Comparison of ENCODE assay signal across 15 mouse cellular contexts in the genomic region with DNA sequence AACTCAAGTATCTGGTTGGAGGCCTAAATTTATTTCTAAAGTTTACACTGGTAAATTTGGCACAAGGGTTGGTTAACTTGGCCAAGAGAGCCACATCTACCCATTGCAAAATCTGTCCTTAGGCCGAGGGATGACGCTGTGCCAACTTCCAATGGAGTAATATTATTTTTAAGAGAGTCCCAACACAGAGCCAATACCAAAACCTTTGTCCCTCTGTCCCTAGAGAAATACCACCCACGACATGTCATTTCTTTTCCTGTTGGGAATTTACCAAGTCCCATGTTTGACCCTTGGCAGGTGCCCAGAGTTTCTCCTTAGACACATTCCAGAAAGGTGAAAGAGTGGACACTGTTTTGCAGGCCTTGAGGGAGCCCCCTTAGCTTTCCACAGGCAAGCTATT. TPM values are rescaled to one million over a fixed set of nuclear protein-coding genes. Genes with fewer than 3 reads are reported as not detected.
DNase-seq lines count a peak whose midpoint lies in the region; ATAC-seq and TF ChIP-seq lines count a peak whose summit lies in the region.
"Had no signal": no experiment of that assay in that cellular context is flagged by ENCODE, and none has a peak within 500 bp of the region (broad histone marks: within the 10 kb centered on the region; RNA-seq: fewer than 3 reads in every experiment).

No protein-coding gene starts in this region.

- 0 out of 2 replicates have a peak, but pooled peaks cover 6% of the 10 kb centered on the region for H3K36me3 ChIP-seq in kidney, embryonic 15.5 days
- peaks cover 11% of the 10 kb centered on the region; the same call in 1 of the 2 replicates for H3K36me3 ChIP-seq in lung, postnatal 0 days (ENCODE audit: insufficient read depth, low read length)
- peaks cover 41% of the 10 kb centered on the region for H3K36me3 ChIP-seq in midbrain, postnatal 0 days (ENCODE audit: insufficient read depth, low read length)
- H3K36me3 ChIP-seq: embryonic facial prominence, embryonic 12.5 days; midbrain, embryonic 12.5 days had no signal

- no peak overlapping the region for H3K4me3 ChIP-seq in kidney, embryonic 15.5 days (replicated peaks)
- H3K4me3 ChIP-seq in brown adipose tissue, adult 24 weeks (ENCODE audit: insufficient read depth, low read depth, low read length) = no peak overlapping the region
- H3K4me3 ChIP-seq in lung, postnatal 0 days (ENCODE audit: low read depth, low read length) = no peak overlapping the region
- H3K4me3 ChIP-seq in midbrain, postnatal 0 days (ENCODE audit: low read depth, low read length) = no peak overlapping the region
- H3K4me3 ChIP-seq: embryonic facial prominence, embryonic 12.5 days; hindbrain, embryonic 15.5 days; midbrain, embryonic 12.5 days had no signal

- H3K4me2 ChIP-seq in kidney, embryonic 15.5 days = no peak overlapping the region
- H3K4me2 ChIP-seq in lung, postnatal 0 days (replicated peaks; ENCODE audit: low read depth, low read length) = no peak overlapping the region
- H3K4me2 ChIP-seq in midbrain, postnatal 0 days (ENCODE audit: low read depth, low read length, poor library complexity, severe bottlenecking) = no peak overlapping the region
- H3K4me2 ChIP-seq: embryonic facial prominence, embryonic 12.5 days; hindbrain, embryonic 15.5 days; lung, embryonic 14.5 days; midbrain, embryonic 12.5 days had no signal

- H3K4me1 ChIP-seq in kidney, embryonic 15.5 days = 0 out of 2 replicates have a peak, but pooled peaks cover under 1% of the 10 kb centered on the region
- peaks cover 13% of the 10 kb centered on the region for H3K4me1 ChIP-seq in brown adipose tissue, adult 24 weeks (ENCODE audit: control insufficient read depth, insufficient read depth, insufficient read length, low read length)
- H3K4me1 ChIP-seq in lung, postnatal 0 days (ENCODE audit: insufficient read depth, low read depth, low read length) = peaks cover 8% of the 10 kb centered on the region; the same call in 1 of the 2 replicates
- no peaks in the 10 kb centered on the region for H3K4me1 ChIP-seq in midbrain, postnatal 0 days (ENCODE audit: insufficient read depth, low read length)
- H3K4me1 ChIP-seq: embryonic facial prominence, embryonic 12.5 days; midbrain, embryonic 12.5 days had no signal

- H3K27ac ChIP-seq in kidney, embryonic 15.5 days = no peak overlapping the region
- H3K27ac ChIP-seq in brown adipose tissue, adult 24 weeks (replicated peaks; ENCODE audit: low read depth, low read length) = 0 out of 2 replicates have a peak overlapping the region, but pooled peaks have one; percentile 20
- H3K27ac ChIP-seq in lung, postnatal 0 days (ENCODE audit: low read length) = peak overlapping the region; percentile 43; the same call in 1 of the 2 replicates
- H3K27ac ChIP-seq in midbrain, postnatal 0 days (ENCODE audit: low read depth, low read length) = no peak overlapping the region
- H3K27ac ChIP-seq: embryonic facial prominence, embryonic 12.5 days; hindbrain, embryonic 15.5 days; midbrain, embryonic 12.5 days had no signal

- peak; percentile 77 for DNase-seq in kidney, adult 11 months
- DNase-seq in adrenal gland, postnatal 10 days = peak; percentile 61
- peak; percentile 52 for DNase-seq in lung, postnatal 0 days (ENCODE audit: low spot score)
- no peak for DNase-seq in midbrain, postnatal 0 days (ENCODE audit: low spot score)
- no peak for DNase-seq in thymus, postnatal 36 days
- DNase-seq: cerebellum, adult 11 months; layer of hippocampus, postnatal 36 days; lung, embryonic 14.5 days had no signal

- H3K9ac ChIP-seq in kidney, embryonic 15.5 days = no peak overlapping the region
- H3K9ac ChIP-seq in lung, postnatal 0 days (replicated peaks; ENCODE audit: low read depth) = no peak overlapping the region
- no peak overlapping the region for H3K9ac ChIP-seq in midbrain, postnatal 0 days (replicated peaks; ENCODE audit: low read length, poor library complexity, severe bottlenecking)
- H3K9ac ChIP-seq: embryonic facial prominence, embryonic 12.5 days; hindbrain, embryonic 15.5 days; lung, embryonic 14.5 days; midbrain, embryonic 12.5 days had no signal

- 90% methylated on average over 3 of the region's 3 CpGs for WGBS in kidney, embryonic 15.5 days
- 45% methylated on average over 3 of the region's 3 CpGs for WGBS in lung, postnatal 0 days
- WGBS in midbrain, postnatal 0 days = 84% methylated on average over 3 of the region's 3 CpGs

- TF ChIP-seq EP300 in lung, postnatal 0 days (IDR thresholded peaks at IDR 0.05) = no peak

- no peaks in the 10 kb centered on the region for H3K27me3 ChIP-seq in kidney, embryonic 15.5 days
- H3K27me3 ChIP-seq in lung, postnatal 0 days (replicated peaks; ENCODE audit: insufficient read depth, low read length) = no peaks in the 10 kb centered on the region
- H3K27me3 ChIP-seq in midbrain, postnatal 0 days (ENCODE audit: insufficient read depth, low read length) = no peaks in the 10 kb centered on the region
- H3K27me3 ChIP-seq: embryonic facial prominence, embryonic 12.5 days; hindbrain, embryonic 15.5 days; midbrain, embryonic 12.5 days had no signal

- no peak for ATAC-seq in kidney, embryonic 15.5 days (replicated peaks; ENCODE audit: low FRiP score)
- peak; percentile 67 for ATAC-seq in lung, postnatal 0 days
- no peak for ATAC-seq in midbrain, postnatal 0 days (ENCODE audit: low FRiP score)

- TF ChIP-seq CTCF in lung, postnatal 0 days (IDR thresholded peaks at IDR 0.05) = no peak
- no peak for TF ChIP-seq CTCF in midbrain, postnatal 0 days (IDR thresholded peaks at IDR 0.05)

- H3K9me3 ChIP-seq in kidney, embryonic 15.5 days (replicated peaks) = no peaks in the 10 kb centered on the region
- no peaks in the 10 kb centered on the region for H3K9me3 ChIP-seq in lung, postnatal 0 days (ENCODE audit: low read length)
- no peaks in the 10 kb centered on the region for H3K9me3 ChIP-seq in midbrain, postnatal 0 days (ENCODE audit: low read length)
- H3K9me3 ChIP-seq: embryonic facial prominence, embryonic 12.5 days; hindbrain, embryonic 15.5 days; midbrain, embryonic 12.5 days had no signal

RNA-seq across cellular contexts. Expression of gene Gas6, which starts 12.7 kb away (rescaled TPM):
- 52.2 and 55.3 TPM in 2 replicates for polyA plus RNA-seq in kidney, embryonic 15.5 days (2015; fragmentation: Nextera tagmentation; extraction: Ambion mirVana)
- total RNA-seq in adrenal gland, postnatal 10 days (2021) = 10 to 100 TPM; 98.1 to 99.0 TPM
- 29.5 and 31.0 TPM in 2 replicates for polyA plus RNA-seq in brown adipose tissue, adult 24 weeks (2012; ENCODE audit: insufficient read depth, insufficient read length, missing spikeins)
- polyA plus RNA-seq in lung, postnatal 0 days (2015; fragmentation: Nextera tagmentation; extraction: Ambion mirVana) = 177 and 201 TPM in 2 replicates
- 73.6 and 91.0 TPM in 2 replicates for total RNA-seq in midbrain, postnatal 0 days (2014; rRNA removed)
- 63.0 and 67.8 TPM in 2 replicates for polyA plus RNA-seq in midbrain, postnatal 0 days (2015; fragmentation: Nextera tagmentation; extraction: Ambion mirVana)
- total RNA-seq: CH12.LX had no signal

RNA-seq across cellular contexts. Expression of gene Tmem255b, which starts 46.6 kb away (rescaled TPM):
- polyA plus RNA-seq in kidney, embryonic 15.5 days (2015; fragmentation: Nextera tagmentation; extraction: Ambion mirVana) = 0.62 and 1.2 TPM in 2 replicates
- total RNA-seq in adrenal gland, postnatal 10 days (2021) = 1 to 10 TPM; 3.4 to 5.3 TPM
- polyA plus RNA-seq in brown adipose tissue, adult 24 weeks (2012; ENCODE audit: insufficient read depth, insufficient read length, missing spikeins) = 1.4 and 1.7 TPM in 2 replicates
- polyA plus RNA-seq in lung, postnatal 0 days (2015; fragmentation: Nextera tagmentation; extraction: Ambion mirVana) = 0.57 and 1.2 TPM in 2 replicates
- total RNA-seq in midbrain, postnatal 0 days (2014; rRNA removed) = 1.1 and 2.2 TPM in 2 replicates
- 1.6 and 1.8 TPM in 2 replicates for polyA plus RNA-seq in midbrain, postnatal 0 days (2015; fragmentation: Nextera tagmentation; extraction: Ambion mirVana)
- total RNA-seq: CH12.LX had no signal
- polyA plus RNA-seq: limb, embryonic 11.5 days; midbrain, embryonic 12.5 days had no signal

Comparison
In these comparisons a context has a peak if more than half of its experiments do, and no peak if none do; other contexts are left out.
1. DNase-seq: peak in kidney, adult 11 months (single experiment), adrenal gland, postnatal 10 days (single experiment) and lung, postnatal 0 days (single experiment); none in midbrain, postnatal 0 days (single experiment) and thymus, postnatal 36 days (0 of 2).
2. H3K27ac ChIP-seq: peak in brown adipose tissue, adult 24 weeks (single experiment) and lung, postnatal 0 days (single experiment); none in kidney, embryonic 15.5 days (single experiment) and midbrain, postnatal 0 days (single experiment).